Comparison of ENCODE assay signal across 27 mouse cellular contexts in genomic region chr3:98245892-98246291, GRCm38 (mm10). TPM values are rescaled to one million over a fixed set of nuclear protein-coding genes. Genes with fewer than 3 reads are reported as not detected.
DNase-seq lines count a peak whose midpoint lies in the region; ATAC-seq and TF ChIP-seq lines count a peak whose summit lies in the region.
"Had no signal": no experiment of that assay in that cellular context is flagged by ENCODE, and none has a peak within 500 bp of the region (broad histone marks: within the 10 kb centered on the region; RNA-seq: fewer than 3 reads in every experiment).

No protein-coding gene starts in this region.

- no peak for TF ChIP-seq CTCF in stomach, postnatal 0 days (IDR thresholded peaks at IDR 0.05; ENCODE audit: low read depth)

- H3K9me3 ChIP-seq in forebrain, embryonic 14.5 days (replicated peaks; ENCODE audit: control insufficient read depth, low read length), result no peaks in the 10 kb centered on the region; the same call in 1 of the 2 replicates
- H3K9me3 ChIP-seq in forebrain, embryonic 16.5 days (ENCODE audit: control insufficient read depth, low read length), result no peaks in the 10 kb centered on the region
- no peaks in the 10 kb centered on the region for H3K9me3 ChIP-seq in stomach, embryonic 15.5 days
- no peaks in the 10 kb centered on the region for H3K9me3 ChIP-seq in stomach, postnatal 0 days (ENCODE audit: control insufficient read depth, low read length)
- H3K9me3 ChIP-seq in liver, embryonic 12.5 days (replicated peaks), result no peaks in the 10 kb centered on the region
- H3K9me3 ChIP-seq: heart, embryonic 12.5 days; hindbrain, embryonic 15.5 days; limb, embryonic 12.5 days; megakaryocyte, embryonic 14.5 days; midbrain, embryonic 15.5 days; neural tube, embryonic 15.5 days had no signal

- no peaks in the 10 kb centered on the region for H3K36me3 ChIP-seq in forebrain, embryonic 14.5 days (ENCODE audit: control insufficient read depth, insufficient read depth, low read length)
- no peaks in the 10 kb centered on the region for H3K36me3 ChIP-seq in forebrain, embryonic 16.5 days (ENCODE audit: control insufficient read depth, insufficient read depth)
- no peaks in the 10 kb centered on the region for H3K36me3 ChIP-seq in stomach, embryonic 15.5 days
- H3K36me3 ChIP-seq in stomach, postnatal 0 days (ENCODE audit: control insufficient read depth, insufficient read depth, low read length), result no peaks in the 10 kb centered on the region
- H3K36me3 ChIP-seq in liver, embryonic 12.5 days, result no peaks in the 10 kb centered on the region
- H3K36me3 ChIP-seq: heart, embryonic 12.5 days; hindbrain, embryonic 15.5 days; limb, embryonic 12.5 days; midbrain, embryonic 15.5 days; neural tube, embryonic 15.5 days had no signal

- no peak overlapping the region for H3K4me3 ChIP-seq in forebrain, embryonic 14.5 days (ENCODE audit: low read depth, low read length)
- no peak overlapping the region for H3K4me3 ChIP-seq in forebrain, embryonic 16.5 days (replicated peaks; ENCODE audit: low read length)
- H3K4me3 ChIP-seq in stomach, embryonic 15.5 days (replicated peaks), result no peak overlapping the region
- H3K4me3 ChIP-seq in stomach, postnatal 0 days (ENCODE audit: low read depth, low read length), result no peak overlapping the region
- no peak overlapping the region for H3K4me3 ChIP-seq in liver, embryonic 12.5 days
- H3K4me3 ChIP-seq: heart, embryonic 12.5 days; hindbrain, embryonic 15.5 days; limb, embryonic 12.5 days; megakaryocyte, embryonic 14.5 days; midbrain, embryonic 15.5 days; neural tube, embryonic 15.5 days had no signal

- H3K4me2 ChIP-seq in forebrain, embryonic 14.5 days (ENCODE audit: low read length), result no peak overlapping the region
- H3K4me2 ChIP-seq in forebrain, embryonic 16.5 days (ENCODE audit: low read length), result no peak overlapping the region
- H3K4me2 ChIP-seq in stomach, embryonic 15.5 days, result peak overlapping the region; percentile 27; the same call in 1 of the 2 replicates
- no peak overlapping the region for H3K4me2 ChIP-seq in stomach, postnatal 0 days (replicated peaks; ENCODE audit: low read depth)
- H3K4me2 ChIP-seq in liver, embryonic 12.5 days, result peak overlapping the region; percentile 26; the same call in 1 of the 2 replicates
- H3K4me2 ChIP-seq: heart, embryonic 12.5 days; hindbrain, embryonic 15.5 days; limb, embryonic 12.5 days; midbrain, embryonic 15.5 days; neural tube, embryonic 15.5 days had no signal

- H3K27me3 ChIP-seq in forebrain, embryonic 14.5 days (replicated peaks; ENCODE audit: control insufficient read depth, insufficient read depth, low read length), result no peaks in the 10 kb centered on the region
- no peaks in the 10 kb centered on the region for H3K27me3 ChIP-seq in forebrain, embryonic 16.5 days (replicated peaks; ENCODE audit: control insufficient read depth, insufficient read depth, low read length)
- no peaks in the 10 kb centered on the region for H3K27me3 ChIP-seq in stomach, embryonic 15.5 days (replicated peaks)
- no peaks in the 10 kb centered on the region for H3K27me3 ChIP-seq in stomach, postnatal 0 days (ENCODE audit: control insufficient read depth, insufficient read depth, low read length)
- no peaks in the 10 kb centered on the region for H3K27me3 ChIP-seq in liver, embryonic 12.5 days (replicated peaks)
- H3K27me3 ChIP-seq: heart, embryonic 12.5 days; hindbrain, embryonic 15.5 days; limb, embryonic 12.5 days; midbrain, embryonic 15.5 days; neural tube, embryonic 15.5 days had no signal

- ATAC-seq in forebrain, embryonic 14.5 days, result no peak
- no peak for ATAC-seq in forebrain, embryonic 16.5 days
- no peak for ATAC-seq in stomach, embryonic 15.5 days (ENCODE audit: insufficient read depth, low FRiP score, low read depth)
- ATAC-seq in stomach, postnatal 0 days (ENCODE audit: low FRiP score, low TSS enrichment), result no peak
- no peak for ATAC-seq in liver, embryonic 12.5 days

- TF ChIP-seq EP300 in stomach, postnatal 0 days (optimal IDR thresholded peaks at IDR 0.05), result no peak

- WGBS in forebrain, embryonic 14.5 days, result 14% methylated on average over 8 of the region's 8 CpGs
- 7% methylated on average over 8 of the region's 8 CpGs for WGBS in forebrain, embryonic 16.5 days
- 14% methylated on average over 8 of the region's 8 CpGs for WGBS in stomach, embryonic 15.5 days
- 12% methylated on average over 8 of the region's 8 CpGs for WGBS in stomach, postnatal 0 days
- 14% methylated on average over 8 of the region's 8 CpGs for WGBS in liver, embryonic 12.5 days (ENCODE audit: insufficient replicate concordance)

- no peaks in the 10 kb centered on the region; the same call in 1 of the 2 replicates for H3K4me1 ChIP-seq in forebrain, embryonic 14.5 days (ENCODE audit: control insufficient read depth, insufficient read depth, low read length)
- no peaks in the 10 kb centered on the region for H3K4me1 ChIP-seq in forebrain, embryonic 16.5 days (replicated peaks; ENCODE audit: control insufficient read depth, insufficient read depth, low read length)
- no peaks in the 10 kb centered on the region for H3K4me1 ChIP-seq in stomach, embryonic 15.5 days
- H3K4me1 ChIP-seq in stomach, postnatal 0 days (replicated peaks; ENCODE audit: control insufficient read depth, insufficient read depth), result no peaks in the 10 kb centered on the region
- peaks cover 23% of the 10 kb centered on the region for H3K4me1 ChIP-seq in liver, embryonic 12.5 days
- H3K4me1 ChIP-seq: heart, embryonic 12.5 days; neural tube, embryonic 15.5 days had no signal

- no peak overlapping the region for H3K27ac ChIP-seq in forebrain, embryonic 14.5 days (ENCODE audit: low read depth, low read length)
- H3K27ac ChIP-seq in forebrain, embryonic 16.5 days (ENCODE audit: low read length), result no peak overlapping the region
- peak overlapping the region; percentile 48; the same call in 1 of the 2 replicates for H3K27ac ChIP-seq in stomach, embryonic 15.5 days
- H3K27ac ChIP-seq in stomach, postnatal 0 days (replicated peaks), result no peak overlapping the region
- H3K27ac ChIP-seq in liver, embryonic 12.5 days, result peak overlapping the region; percentile 56; the same call in 1 of the 2 replicates
- H3K27ac ChIP-seq: hindbrain, embryonic 15.5 days; limb, embryonic 12.5 days; midbrain, embryonic 15.5 days; neural tube, embryonic 15.5 days had no signal

- H3K9ac ChIP-seq in forebrain, embryonic 14.5 days (ENCODE audit: low read length), result peak overlapping the region; percentile 13; the same call in 1 of the 2 replicates
- no peak overlapping the region for H3K9ac ChIP-seq in forebrain, embryonic 16.5 days (replicated peaks; ENCODE audit: low read depth, low read length)
- no peak overlapping the region for H3K9ac ChIP-seq in stomach, embryonic 15.5 days
- H3K9ac ChIP-seq in stomach, postnatal 0 days (ENCODE audit: low read length), result no peak overlapping the region
- H3K9ac ChIP-seq in liver, embryonic 12.5 days, result no peak overlapping the region
- H3K9ac ChIP-seq: heart, embryonic 12.5 days; hindbrain, embryonic 15.5 days; limb, embryonic 12.5 days; midbrain, embryonic 15.5 days; neural tube, embryonic 15.5 days had no signal

- intact Hi-C loops in left cerebral cortex, postnatal 10 days (cut with DNase I), result no loop called here

- DNase-seq in forebrain, embryonic 14.5 days (ENCODE audit: low spot score), result no peak
- no peak for DNase-seq in stomach, postnatal 0 days (ENCODE audit: low spot score)
- DNase-seq in left cerebral cortex, postnatal 10 days (ENCODE audit: extremely low spot score in 1 of 2, low spot score in 2 of 2), result no peak
- no peak for DNase-seq in layer of hippocampus, adult 9-10 months (ENCODE audit: low spot score)
- DNase-seq in kidney, postnatal 14 days, result no peak
- DNase-seq: adrenal gland, postnatal 36 days; cerebellum, adult 11-12 months; cerebellum, postnatal 25 days; heart, adult 11 months; heart, postnatal 14 days; kidney, adult 18-20 months; kidney, postnatal 25 days; layer of hippocampus, adult 9-11 months; lung, postnatal 10 days; thymus, adult 2 months had no signal

RNA-seq across cellular contexts. Expression of gene Reg4, which starts 23.9 kb away (rescaled TPM):
- not detected in 2 replicates for polyA plus RNA-seq in forebrain, embryonic 14.5 days (2014; fragmentation: Nextera tagmentation; extraction: Ambion mirVana)
- polyA plus RNA-seq in forebrain, embryonic 16.5 days (2015; fragmentation: Nextera tagmentation; extraction: Ambion mirVana), result not detected in 2 replicates
- 0.81 and 1.3 TPM in 2 replicates for polyA plus RNA-seq in stomach, embryonic 15.5 days (2015; fragmentation: Nextera tagmentation; extraction: Ambion mirVana)
- not detected in 2 replicates for polyA plus RNA-seq in stomach, postnatal 0 days (2015; fragmentation: Nextera tagmentation; extraction: Ambion mirVana)
- not detected in 2 replicates for polyA plus RNA-seq in liver, embryonic 12.5 days (2016; fragmentation: Nextera tagmentation; extraction: Ambion mirVana)
- not detected for total RNA-seq in left cerebral cortex, postnatal 10 days (2021)
- total RNA-seq: adrenal gland, postnatal 36 days; gastrocnemius, adult 8-10 months; heart, postnatal 14 days; left cerebral cortex, adult 8-10 months had no signal
- polyA plus RNA-seq: frontal cortex, adult 2 months; heart, embryonic 12.5 days; hindbrain, embryonic 15.5 days; limb, embryonic 12.5 days; midbrain, embryonic 15.5 days; neural tube, embryonic 15.5 days had no signal

RNA-seq across cellular contexts. Expression of gene Hmgcs2, which starts 34.3 kb away (rescaled TPM):
- 10.2 and 14.7 TPM in 2 replicates for polyA plus RNA-seq in forebrain, embryonic 14.5 days (2014; fragmentation: Nextera tagmentation; extraction: Ambion mirVana)
- polyA plus RNA-seq in forebrain, embryonic 16.5 days (2015; fragmentation: Nextera tagmentation; extraction: Ambion mirVana), result 10.8 and 12.8 TPM in 2 replicates
- 55.7 and 61.3 TPM in 2 replicates for polyA plus RNA-seq in stomach, embryonic 15.5 days (2015; fragmentation: Nextera tagmentation; extraction: Ambion mirVana)
- 290 and 337 TPM in 2 replicates for polyA plus RNA-seq in stomach, postnatal 0 days (2015; fragmentation: Nextera tagmentation; extraction: Ambion mirVana)
- 24.7 and 26.9 TPM in 2 replicates for polyA plus RNA-seq in liver, embryonic 12.5 days (2016; fragmentation: Nextera tagmentation; extraction: Ambion mirVana)
- total RNA-seq in left cerebral cortex, postnatal 10 days (2021), result 10 to 100 TPM; 11.9 to 14.1 TPM

Comparison
In these comparisons a context has a peak if more than half of its experiments do, and no peak if none do; other contexts are left out.
1. H3K27ac ChIP-seq: peak in stomach, embryonic 15.5 days (single experiment) and liver, embryonic 12.5 days (single experiment); none in forebrain, embryonic 14.5 days (single experiment), forebrain, embryonic 16.5 days (single experiment) and stomach, postnatal 0 days (single experiment).
2. H3K4me2 ChIP-seq: peak in stomach, embryonic 15.5 days (single experiment) and liver, embryonic 12.5 days (single experiment); none in forebrain, embryonic 14.5 days (single experiment), forebrain, embryonic 16.5 days (single experiment) and stomach, postnatal 0 days (single experiment).